Mouse (Mus musculus) c-Kit-positive CD71-negative TER-119-negative erythroid progenitor cells, embryonic 14.5 days (primary cell): ENCODE measurements around the gene 1700023F06Rik.

Experiments used
- DNase-seq: peaks from one replicate; pipeline ENCODE4 v3.0.0-alpha.2; 2013; ENCODE audit warnings: low read depth

1700023F06Rik gene

DNA sequence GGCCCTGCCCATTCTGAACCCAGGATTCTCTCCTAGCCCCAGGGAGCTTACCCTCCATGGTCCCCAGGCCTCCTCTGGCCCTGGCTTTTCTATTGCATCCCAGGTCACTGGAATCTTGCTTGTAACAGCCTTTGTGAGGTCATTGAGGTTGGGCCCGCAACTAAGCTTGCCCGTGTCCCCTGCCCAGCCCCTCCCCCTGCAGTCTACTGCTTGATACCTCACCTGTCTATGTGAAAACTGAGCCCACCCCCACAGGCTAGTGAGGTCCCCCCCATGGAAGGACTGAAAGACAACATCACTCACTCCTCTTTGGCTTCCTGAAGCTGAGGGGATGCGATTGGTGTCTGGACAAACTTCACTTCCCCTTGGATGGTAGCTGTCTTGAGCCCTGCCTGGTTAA lies at the start of gene 1700023F06Rik:
1700023F06Rik (minus strand) TSS at position 101 of the 400 bp plus-strand sequence.
- no peak for DNase-seq

- no peak for DNase-seq
These were observed 49.7 kb upstream of the 1700023F06Rik start for GRCm38 (mm10) chr11:103257938-103258481.

DNA sequence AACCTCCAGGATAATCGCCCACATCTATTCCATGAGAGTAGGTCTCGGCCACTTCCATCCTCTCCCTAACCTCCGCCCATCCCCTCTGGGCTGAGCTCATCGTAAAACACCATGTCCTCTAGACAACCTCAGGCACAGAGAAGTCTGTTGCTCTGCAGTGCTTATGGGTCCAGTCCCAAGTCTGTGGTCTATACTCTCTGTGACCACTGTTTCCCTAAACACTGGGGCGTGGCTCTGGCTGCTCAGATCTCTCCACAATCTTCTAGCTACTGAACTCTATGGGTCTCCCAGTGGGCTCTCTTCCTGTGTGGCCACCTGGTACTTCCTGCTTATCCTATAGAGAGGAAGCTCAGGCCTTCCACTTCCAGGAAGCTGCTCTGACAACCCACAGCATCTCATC lies 45.2 kb upstream of the 1700023F06Rik start:
- no peak for DNase-seq

DNA sequence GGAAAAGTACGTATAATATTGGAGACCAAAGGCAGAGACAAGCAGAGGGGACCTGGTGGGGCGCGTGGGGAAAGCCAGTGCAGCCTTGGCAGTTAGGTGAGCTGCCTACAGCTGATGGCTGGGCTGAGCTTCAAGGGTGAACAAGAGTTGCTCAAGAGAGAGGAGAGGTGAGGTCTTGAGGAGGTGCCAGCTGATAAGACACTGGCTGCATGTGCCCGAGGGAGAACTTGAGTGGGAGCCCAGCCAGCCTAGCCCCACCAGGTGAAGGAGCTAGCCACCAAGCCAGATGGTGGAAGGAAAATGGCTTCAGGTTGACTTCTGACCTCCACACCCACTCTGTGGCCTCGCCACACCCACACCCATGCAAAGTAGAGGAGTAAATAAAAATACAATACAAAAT lies 44.0 kb upstream of the 1700023F06Rik start:
- DNase-seq, result no peak

DNA sequence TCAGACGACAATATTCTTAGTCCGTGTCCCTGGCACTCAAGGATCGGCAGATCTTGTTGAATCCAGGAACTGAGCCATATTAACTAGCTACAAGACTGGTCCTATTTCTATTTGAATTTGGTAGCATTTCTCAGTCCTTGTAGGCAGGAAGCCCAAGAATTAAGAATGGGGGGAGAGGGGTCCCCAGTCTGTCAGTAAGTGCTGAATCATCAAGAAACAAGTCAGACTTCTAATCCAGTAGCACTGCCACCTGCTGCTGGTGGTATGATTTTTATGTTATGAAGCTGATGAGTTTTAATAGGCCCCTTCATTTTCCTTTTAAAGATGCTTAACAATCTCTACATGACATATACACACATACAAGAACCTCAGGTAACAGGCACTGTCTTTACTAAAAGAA lies 42.0 kb upstream of the 1700023F06Rik start:
- DNase-seq, result no peak

GRCm38 (mm10) chr11:103249509-103249908 lies 41.2 kb upstream of the 1700023F06Rik start:
- DNase-seq, result no peak

DNA sequence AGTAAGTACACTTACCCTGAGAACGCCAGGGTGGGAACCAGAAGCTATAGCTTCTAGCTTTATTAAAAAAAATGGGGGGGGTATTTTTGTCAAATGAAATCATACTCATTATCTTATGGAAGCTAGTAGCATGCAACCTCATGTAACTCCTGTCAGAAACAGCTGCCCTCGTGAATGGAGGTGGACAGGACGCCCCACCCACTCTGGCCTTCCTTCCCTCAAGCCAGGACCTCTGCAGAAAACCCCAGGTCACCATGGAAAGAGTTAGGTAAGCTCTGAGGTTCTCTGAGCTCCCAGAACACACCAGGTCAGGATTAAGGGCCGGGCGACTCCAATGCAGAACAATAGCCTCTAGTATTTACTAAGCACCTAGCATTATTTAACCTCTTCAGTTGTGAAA lies 40.5 kb upstream of the 1700023F06Rik start:
- DNase-seq, result no peak

GRCm38 (mm10) chr11:103247504-103248177 lies 39.3 kb upstream of the 1700023F06Rik start:
- no peak for DNase-seq

- DNase-seq, result no peak
These were observed 38.5 kb upstream of the 1700023F06Rik start for GRCm38 (mm10) chr11:103246731-103247290.

GRCm38 (mm10) chr11:103246081-103246730 lies 37.8 kb upstream of the 1700023F06Rik start:
- DNase-seq, result no peak

DNA sequence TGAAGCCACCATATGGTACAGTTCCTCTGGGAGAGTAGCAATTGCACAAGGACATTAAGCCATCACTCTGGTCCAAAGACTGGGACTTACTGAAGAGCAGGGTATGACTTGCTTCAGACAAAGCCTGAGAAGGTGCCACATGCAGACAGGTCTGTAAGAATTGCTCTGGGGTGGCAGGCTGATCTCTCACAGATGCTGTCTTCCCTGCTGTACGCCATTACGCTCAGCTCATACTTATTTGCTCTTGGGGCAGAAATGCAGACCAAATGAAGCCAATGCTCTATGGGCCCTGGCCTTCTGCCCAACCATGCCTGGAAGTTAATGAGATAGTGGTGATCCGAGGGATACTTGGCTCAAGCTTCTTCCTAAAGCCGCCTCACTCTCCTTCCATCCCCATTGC lies 36.5 kb upstream of the 1700023F06Rik start:
- no peak for DNase-seq

GRCm38 (mm10) chr11:103240740-103241139 lies 32.4 kb upstream of the 1700023F06Rik start:
- DNase-seq, result no peak

GRCm38 (mm10) chr11:103237757-103238156 lies 29.4 kb upstream of the 1700023F06Rik start:
- no peak for DNase-seq

DNA sequence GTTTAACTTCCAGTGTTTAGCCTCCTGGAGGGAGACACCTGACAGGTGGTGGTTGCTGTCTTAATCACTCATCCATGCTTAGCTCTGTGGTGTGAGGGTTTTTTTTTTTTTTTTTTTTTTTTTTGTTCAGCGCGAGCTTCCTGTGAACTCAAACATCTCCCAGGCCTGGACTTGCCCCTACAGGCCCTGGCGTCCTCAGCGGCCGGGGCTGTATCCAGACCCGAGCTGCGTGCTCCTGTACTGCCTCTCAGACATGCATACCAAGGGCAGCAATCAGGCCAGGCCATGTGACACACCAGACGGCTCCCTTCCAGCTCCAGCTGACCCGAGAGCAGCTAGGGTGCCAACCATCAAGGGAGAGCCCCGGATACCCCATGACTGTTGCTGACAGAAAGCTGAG lies 28.5 kb upstream of the 1700023F06Rik start:
- DNase-seq, result no peak

DNA sequence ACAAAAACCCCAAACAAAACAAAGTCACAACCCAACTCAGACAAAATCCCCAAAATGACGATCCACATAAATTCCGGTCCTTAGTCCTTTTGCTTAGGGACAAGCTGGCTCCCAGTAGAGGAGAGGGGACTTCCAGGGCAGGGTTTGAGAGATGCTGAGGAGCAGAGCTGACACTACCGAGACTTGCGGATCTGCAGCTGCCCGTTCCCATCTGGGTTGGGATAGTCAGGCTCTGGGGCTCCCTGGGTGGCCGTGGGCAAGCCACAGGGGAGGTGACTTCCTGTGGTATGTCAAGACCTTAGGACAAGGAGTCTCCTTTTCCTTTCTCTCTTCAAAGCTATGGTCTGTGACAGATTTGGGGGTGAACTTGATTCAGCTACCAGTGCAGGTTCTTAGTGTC lies 28.1 kb upstream of the 1700023F06Rik start:
- no peak for DNase-seq

DNA sequence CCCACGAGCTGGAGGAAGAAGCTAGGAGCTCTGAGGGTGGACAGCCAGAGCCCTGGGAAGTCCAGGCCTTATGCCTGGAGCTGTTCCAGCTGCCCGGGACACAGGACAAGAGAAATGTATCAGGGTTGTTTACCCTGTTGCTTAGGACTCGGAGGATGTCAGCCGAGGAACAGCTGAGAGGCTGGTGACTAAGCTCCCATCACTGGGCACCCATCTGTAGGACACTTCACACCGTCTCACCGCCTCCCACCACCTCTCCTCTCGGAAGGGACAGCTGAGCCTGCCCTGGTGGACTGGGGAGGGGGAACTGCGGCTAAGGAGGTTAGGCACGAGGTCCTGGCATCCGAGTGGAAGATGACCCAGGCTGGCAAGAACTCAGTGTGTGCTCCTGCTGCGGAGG lies 27.3 kb upstream of the 1700023F06Rik start:
- DNase-seq, result no peak

GRCm38 (mm10) chr11:103234447-103234846 lies 26.1 kb upstream of the 1700023F06Rik start:
- no peak for DNase-seq

GRCm38 (mm10) chr11:103232966-103233365 lies 24.6 kb upstream of the 1700023F06Rik start:
- DNase-seq, result peak; percentile 66

DNA sequence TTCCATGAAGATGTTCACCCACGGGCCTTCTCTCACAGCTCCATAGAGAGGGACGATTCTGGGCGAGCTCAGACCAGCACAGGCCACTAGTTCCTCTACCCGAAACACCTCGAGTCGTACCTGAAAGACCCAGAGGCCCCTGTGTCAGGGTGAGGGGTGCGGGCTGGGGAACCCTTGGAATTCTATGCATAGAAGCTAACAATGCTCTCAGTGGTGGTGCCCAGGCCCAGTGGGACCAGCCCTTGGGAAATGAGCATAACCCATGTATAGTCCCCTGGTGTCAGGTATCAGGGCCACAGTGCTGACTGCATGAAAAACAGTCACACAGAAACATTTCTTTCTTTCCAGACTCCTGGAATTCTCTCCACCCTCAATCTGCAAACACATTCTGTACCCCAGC lies 23.0 kb upstream of the 1700023F06Rik start:
- DNase-seq, result no peak

GRCm38 (mm10) chr11:103230626-103231025 lies 22.3 kb upstream of the 1700023F06Rik start:
- DNase-seq, result no peak

DNA sequence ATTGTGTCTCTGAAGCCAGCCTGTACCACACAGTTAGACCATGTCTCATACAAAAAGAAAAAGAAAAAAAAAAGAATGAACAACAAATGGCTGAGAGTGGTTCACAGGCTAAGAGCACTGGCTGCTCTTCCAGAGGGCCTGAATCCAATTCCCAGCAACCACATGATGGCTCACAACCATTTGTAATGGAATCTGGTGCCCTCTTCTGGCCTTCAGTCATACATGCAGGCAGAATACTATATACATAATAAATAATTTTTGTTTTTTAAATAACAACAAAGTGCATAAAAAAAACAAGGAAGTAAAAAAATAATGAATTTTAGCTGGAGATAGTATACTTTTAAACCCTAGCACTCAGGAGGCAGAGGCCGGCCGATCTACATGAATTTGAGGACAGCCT lies 21.2 kb upstream of the 1700023F06Rik start:
- no peak for DNase-seq

DNA sequence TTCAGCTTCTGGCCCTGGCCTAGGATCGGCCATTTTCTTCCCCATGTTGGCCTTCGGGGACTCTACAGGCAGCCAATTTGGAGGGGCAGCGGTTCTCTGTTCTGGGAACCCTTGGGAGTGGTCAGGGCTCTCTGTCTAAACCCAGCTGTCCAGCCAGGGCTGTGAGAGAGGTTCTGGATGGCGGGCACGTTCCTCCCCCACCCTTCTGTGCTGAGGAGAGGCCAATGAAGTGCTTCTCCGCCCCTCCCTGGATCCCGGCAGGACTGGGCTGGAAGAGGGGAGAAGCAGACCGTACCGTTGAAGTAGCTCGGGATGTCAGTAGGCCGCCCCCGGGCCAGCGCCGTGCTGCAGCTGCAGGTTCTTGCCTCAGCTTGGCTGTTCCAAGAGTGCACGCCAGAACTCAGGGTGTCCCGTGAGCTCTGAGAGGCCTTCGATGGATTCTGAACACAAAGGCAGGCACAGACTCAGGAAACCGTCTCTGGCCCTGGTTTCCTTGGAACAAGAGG lies 15.6 kb upstream of the 1700023F06Rik start:
- no peak for DNase-seq

DNA sequence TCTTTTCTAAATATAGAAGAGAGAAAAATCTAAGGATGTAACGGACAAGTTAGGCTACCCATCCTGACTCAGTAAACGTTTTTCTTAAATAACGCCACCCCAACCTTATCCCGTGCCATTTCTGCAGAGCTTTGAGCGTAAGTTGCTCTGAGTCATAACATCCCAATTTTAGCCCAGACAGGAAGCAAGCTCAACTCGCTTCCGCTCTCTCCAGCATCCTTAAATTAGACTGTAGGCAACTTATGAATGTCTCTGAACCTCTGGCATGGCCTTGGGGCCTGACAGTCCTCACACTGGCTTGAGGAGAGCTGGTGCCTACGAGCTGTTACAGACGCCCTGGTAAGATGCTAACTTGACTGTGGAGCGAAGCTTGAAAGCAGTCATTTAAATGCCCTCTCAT lies 15.1 kb upstream of the 1700023F06Rik start:
- DNase-seq, result no peak
